ENCODE assay signal across 16 mouse cellular contexts in the genomic region with DNA sequence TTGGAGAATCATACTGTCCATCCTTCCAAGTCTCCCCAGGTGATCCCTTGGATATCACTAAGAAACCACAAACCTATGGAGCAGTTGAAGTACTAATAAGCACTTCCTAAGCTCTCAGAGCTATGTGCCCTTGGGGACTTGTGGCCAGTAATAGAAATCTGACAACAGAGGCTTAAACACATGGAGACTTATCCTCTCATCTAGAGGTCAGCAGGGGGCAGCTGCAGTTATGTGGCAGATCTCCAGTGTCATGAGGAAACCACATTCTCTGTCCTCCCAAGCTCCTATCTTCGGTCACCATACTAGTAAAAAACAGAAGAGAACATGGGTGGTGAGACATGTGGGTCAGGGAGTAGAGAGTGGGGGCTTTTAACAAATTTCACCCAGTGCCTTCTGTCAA.
DNase-seq lines count a peak whose midpoint lies in the region; ATAC-seq and TF ChIP-seq lines count a peak whose summit lies in the region.
"Had no signal": no experiment of that assay in that cellular context is flagged by ENCODE, and none has a peak within 500 bp of the region (broad histone marks: within the 10 kb centered on the region; RNA-seq: fewer than 3 reads in every experiment).

No protein-coding gene starts in this region.

- H3K4me3 ChIP-seq in layer of hippocampus, adult 2 months, result no peak overlapping the region
- H3K4me3 ChIP-seq in embryonic facial prominence, embryonic 14.5 days (ENCODE audit: low read depth, low read length), result no peak overlapping the region
- no peak overlapping the region for H3K4me3 ChIP-seq in hindbrain, postnatal 0 days (ENCODE audit: low read length)
- no peak overlapping the region for H3K4me3 ChIP-seq in lung, adult 2 months (replicated peaks; ENCODE audit: extremely low read depth, low read depth, low read length)
- H3K4me3 ChIP-seq: forebrain, embryonic 15.5 days; heart, embryonic 12.5 days; liver, embryonic 15.5 days; megakaryocyte, embryonic 14.5 days had no signal

- H3K9me3 ChIP-seq in embryonic facial prominence, embryonic 14.5 days (ENCODE audit: control insufficient read depth, low read length), result no peaks in the 10 kb centered on the region
- no peaks in the 10 kb centered on the region for H3K9me3 ChIP-seq in hindbrain, postnatal 0 days (ENCODE audit: low read length)
- H3K9me3 ChIP-seq: forebrain, embryonic 15.5 days; heart, embryonic 12.5 days; liver, embryonic 15.5 days; megakaryocyte, embryonic 14.5 days had no signal

- WGBS in embryonic facial prominence, embryonic 14.5 days, result 50% methylated on average over 1 of the region's 1 CpGs
- 77% methylated on average over 1 of the region's 1 CpGs for WGBS in hindbrain, postnatal 0 days
- WGBS in lung, adult 2 months, result 63% methylated on average over 1 of the region's 1 CpGs

- H3K27ac ChIP-seq in layer of hippocampus, adult 2 months, result no peak overlapping the region
- no peak overlapping the region for H3K27ac ChIP-seq in embryonic facial prominence, embryonic 14.5 days (replicated peaks; ENCODE audit: low read depth, low read length)
- no peak overlapping the region for H3K27ac ChIP-seq in hindbrain, postnatal 0 days
- H3K27ac ChIP-seq: forebrain, embryonic 15.5 days; hindbrain, embryonic 14.5 days; liver, embryonic 15.5 days had no signal

- H3K27me3 ChIP-seq in embryonic facial prominence, embryonic 14.5 days (replicated peaks; ENCODE audit: control insufficient read depth, insufficient read depth, low read length), result no peaks in the 10 kb centered on the region
- no peaks in the 10 kb centered on the region for H3K27me3 ChIP-seq in hindbrain, postnatal 0 days (ENCODE audit: insufficient read depth, low read length)
- H3K27me3 ChIP-seq: forebrain, embryonic 15.5 days; heart, embryonic 12.5 days; liver, embryonic 15.5 days; megakaryocyte, embryonic 14.5 days had no signal

- H3K9ac ChIP-seq in embryonic facial prominence, embryonic 14.5 days (ENCODE audit: low read depth, low read length), result no peak overlapping the region
- no peak overlapping the region for H3K9ac ChIP-seq in hindbrain, postnatal 0 days (replicated peaks; ENCODE audit: low read length)
- H3K9ac ChIP-seq: forebrain, embryonic 15.5 days; heart, embryonic 12.5 days; hindbrain, embryonic 14.5 days; liver, embryonic 15.5 days had no signal

- H3K4me2 ChIP-seq in embryonic facial prominence, embryonic 14.5 days (ENCODE audit: low read depth, low read length), result no peak overlapping the region
- no peak overlapping the region for H3K4me2 ChIP-seq in hindbrain, postnatal 0 days (ENCODE audit: low read depth, low read length)
- H3K4me2 ChIP-seq: forebrain, embryonic 15.5 days; heart, embryonic 12.5 days; hindbrain, embryonic 14.5 days; liver, embryonic 15.5 days had no signal

- DNase-seq in cerebellum, postnatal 14 days, result peak; percentile 10 to 18
- DNase-seq in cerebellum, adult 8-10 months, result no peak
- no peak for DNase-seq in layer of hippocampus, adult 2 months (ENCODE audit: low spot score in 2 of 2)
- no peak for DNase-seq in layer of hippocampus, adult 18-20 months (ENCODE audit: low spot score in 2 of 2)
- DNase-seq in embryonic facial prominence, embryonic 14.5 days (ENCODE audit: low spot score), result peak; percentile 38
- DNase-seq in adrenal gland, adult (ENCODE audit: inconsistent age in 2 of 2, low spot score in 1 of 2), result no peak
- no peak for DNase-seq in hindbrain, postnatal 0 days (ENCODE audit: low spot score)
- no peak for DNase-seq in lung, adult 2 months
- DNase-seq: cerebellum, adult 9-11 months; lung, postnatal 10 days had no signal

- TF ChIP-seq CTCF in layer of hippocampus, adult 2 months (conservative IDR thresholded peaks at IDR 0.05), result peak; percentile 15; the same call in 1 of the 2 replicates
- TF ChIP-seq CTCF in hindbrain, postnatal 0 days (IDR thresholded peaks at IDR 0.05; ENCODE audit: low read depth), result no peak
- no peak for TF ChIP-seq CTCF in lung, adult 2 months (IDR thresholded peaks at IDR 0.05; ENCODE audit: insufficient read depth, low read length)

- no peaks in the 10 kb centered on the region for H3K36me3 ChIP-seq in embryonic facial prominence, embryonic 14.5 days (ENCODE audit: control insufficient read depth, insufficient read depth, low read length)
- no peaks in the 10 kb centered on the region for H3K36me3 ChIP-seq in hindbrain, postnatal 0 days (ENCODE audit: insufficient read depth, low read length)
- H3K36me3 ChIP-seq: forebrain, embryonic 15.5 days; heart, embryonic 12.5 days; liver, embryonic 15.5 days had no signal

- H3K4me1 ChIP-seq in embryonic facial prominence, embryonic 14.5 days (ENCODE audit: control insufficient read depth, insufficient read depth, low read length), result no peaks in the 10 kb centered on the region
- H3K4me1 ChIP-seq in hindbrain, postnatal 0 days (ENCODE audit: insufficient read depth, low read length), result no peaks in the 10 kb centered on the region
- H3K4me1 ChIP-seq in lung, adult 2 months (ENCODE audit: control insufficient read depth, insufficient read depth, low read length), result no peaks in the 10 kb centered on the region
- H3K4me1 ChIP-seq: forebrain, embryonic 15.5 days; heart, embryonic 12.5 days; liver, embryonic 15.5 days had no signal

- ATAC-seq in embryonic facial prominence, embryonic 14.5 days (ENCODE audit: low read depth), result no peak
- no peak for ATAC-seq in hindbrain, postnatal 0 days
- ATAC-seq: forebrain, embryonic 15.5 days; midbrain, embryonic 16.5 days had no signal

- no peak for TF ChIP-seq POLR2A in lung, adult 2 months (IDR thresholded peaks at IDR 0.05; ENCODE audit: borderline replicate concordance, extremely low read depth, low read depth, low read length)

Comparison
In these comparisons a context has a peak if more than half of its experiments do, and no peak if none do; other contexts are left out.
1. DNase-seq: peak in cerebellum, postnatal 14 days (2 of 2) and embryonic facial prominence, embryonic 14.5 days (single experiment); none in cerebellum, adult 8-10 months (single experiment), layer of hippocampus, adult 2 months (0 of 2), layer of hippocampus, adult 18-20 months (0 of 2), adrenal gland, adult (0 of 2), hindbrain, postnatal 0 days (single experiment) and lung, adult 2 months (single experiment).